Comparison of ENCODE assay signal across 11 mouse cellular contexts in genomic region chr16:34236898-34237611, GRCm38 (mm10).
A peak's percentile ranks its signal among the peaks of the same experiment; 100 is the strongest.
DNase-seq lines count a peak whose midpoint lies in the region; ATAC-seq and TF ChIP-seq lines count a peak whose summit lies in the region.
"Had no signal": no experiment of that assay in that cellular context is flagged by ENCODE, and none has a peak within 500 bp of the region (broad histone marks: within the 10 kb centered on the region; RNA-seq: fewer than 3 reads in every experiment).

No protein-coding gene starts in this region.

- TF ChIP-seq EP300 in heart, adult 2 months (IDR thresholded peaks at IDR 0.05; ENCODE audit: insufficient read depth, low read depth, low read length) = no peak

- intact Hi-C loops in heart, adult 2 months (cut with DNase I) = no loop called here

- H3K4me1 ChIP-seq in heart, adult 2 months (ENCODE audit: control insufficient read depth, insufficient read depth, low read length) = peaks cover 5% of the 10 kb centered on the region
- peaks cover 3% of the 10 kb centered on the region; the same call in 1 of the 2 replicates for H3K4me1 ChIP-seq in heart, embryonic 11.5 days (ENCODE audit: control insufficient read depth, insufficient read depth, low read length)
- peaks cover 11% of the 10 kb centered on the region; the same call in 1 of the 2 replicates for H3K4me1 ChIP-seq in heart, embryonic 10.5 days

- no peak for ATAC-seq in heart, embryonic 11.5 days (replicated peaks; ENCODE audit: insufficient number of reproducible peaks, low FRiP score, low TSS enrichment)

- no peak overlapping the region for H3K9ac ChIP-seq in heart, adult 2 months (ENCODE audit: low read depth, low read length)
- H3K9ac ChIP-seq in heart, embryonic 11.5 days (ENCODE audit: low read depth, low read length) = no peak overlapping the region
- H3K9ac ChIP-seq: embryonic facial prominence, embryonic 15.5 days; limb, embryonic 13.5 days; midbrain, embryonic 12.5 days had no signal

- H3K27me3 ChIP-seq in heart, adult 2 months (ENCODE audit: control insufficient read depth, insufficient read depth, low read length) = no peaks in the 10 kb centered on the region
- H3K27me3 ChIP-seq in heart, embryonic 11.5 days (ENCODE audit: control insufficient read depth, insufficient read depth, low read length) = no peaks in the 10 kb centered on the region
- no peaks in the 10 kb centered on the region for H3K27me3 ChIP-seq in heart, embryonic 10.5 days (ENCODE audit: insufficient read depth, poor library complexity, severe bottlenecking)
- H3K27me3 ChIP-seq: embryonic facial prominence, embryonic 15.5 days; limb, embryonic 13.5 days; midbrain, embryonic 12.5 days had no signal

- no peak overlapping the region for H3K4me2 ChIP-seq in heart, embryonic 11.5 days
- H3K4me2 ChIP-seq: embryonic facial prominence, embryonic 15.5 days; limb, embryonic 13.5 days; midbrain, embryonic 12.5 days had no signal

- TF ChIP-seq POLR2A in heart, adult 2 months (IDR thresholded peaks at IDR 0.05; ENCODE audit: insufficient read depth, low read depth, low read length) = no peak

- peak in 1 of 2 experiments; percentile 34 for DNase-seq in heart, adult 2 months
- DNase-seq in ZHBTc4 (ENCODE audit: low read depth, low spot score) = peak; percentile 16
- no peak for DNase-seq in heart, embryonic 10.5 days (ENCODE audit: low spot score)
- DNase-seq in lung, postnatal 36 days = peak; percentile 52
- no peak for DNase-seq in adrenal gland, postnatal 10 days
- DNase-seq in adipocyte (ENCODE audit: low spot score) = no peak
- DNase-seq in spleen, postnatal 14 days (ENCODE audit: low spot score in 2 of 2) = no peak

- H3K36me3 ChIP-seq in heart, adult 2 months (ENCODE audit: control insufficient read depth, insufficient read depth, low read length) = peaks cover 3% of the 10 kb centered on the region; the same call in 1 of the 2 replicates
- H3K36me3 ChIP-seq in heart, embryonic 11.5 days (ENCODE audit: control insufficient read depth, insufficient read depth, low read length) = 0 out of 2 replicates have a peak, but pooled peaks cover 6% of the 10 kb centered on the region
- peaks cover 12% of the 10 kb centered on the region; the same call in 1 of the 2 replicates for H3K36me3 ChIP-seq in heart, embryonic 10.5 days

- no peak overlapping the region for H3K4me3 ChIP-seq in heart, adult 2 months
- H3K4me3 ChIP-seq in heart, embryonic 11.5 days (ENCODE audit: low read depth, low read length) = no peak overlapping the region
- no peak overlapping the region for H3K4me3 ChIP-seq in heart, embryonic 10.5 days
- H3K4me3 ChIP-seq: embryonic facial prominence, embryonic 15.5 days; limb, embryonic 13.5 days; midbrain, embryonic 12.5 days had no signal

- no peak overlapping the region for H3K27ac ChIP-seq in heart, adult 2 months
- H3K27ac ChIP-seq in heart, embryonic 11.5 days (ENCODE audit: low read depth, low read length) = no peak overlapping the region
- H3K27ac ChIP-seq in heart, embryonic 10.5 days = peak overlapping the region; percentile 12; the same call in 1 of the 2 replicates
- H3K27ac ChIP-seq: embryonic facial prominence, embryonic 15.5 days; limb, embryonic 13.5 days; midbrain, embryonic 12.5 days had no signal

- peak; percentile 22; the same call in 1 of the 2 replicates for TF ChIP-seq CTCF in heart, adult 2 months (IDR thresholded peaks at IDR 0.05)

- no peaks in the 10 kb centered on the region for H3K9me3 ChIP-seq in heart, embryonic 11.5 days (replicated peaks; ENCODE audit: control insufficient read depth, low read length)
- H3K9me3 ChIP-seq in heart, embryonic 10.5 days = no peaks in the 10 kb centered on the region
- H3K9me3 ChIP-seq: embryonic facial prominence, embryonic 15.5 days; limb, embryonic 13.5 days; midbrain, embryonic 12.5 days had no signal

- no peaks in the 10 kb centered on the region for H3K79me2 ChIP-seq in heart, adult 2 months (replicated peaks; ENCODE audit: control insufficient read depth, insufficient read depth, low read length)

- 42% methylated on average over 12 of the region's 12 CpGs for WGBS in heart, adult 2 months
- WGBS in heart, embryonic 11.5 days (ENCODE audit: insufficient replicate concordance) = 74% methylated on average over 12 of the region's 12 CpGs
- 75% methylated on average over 12 of the region's 12 CpGs for WGBS in heart, embryonic 10.5 days

Comparison
In these comparisons a context has a peak if more than half of its experiments do, and no peak if none do; other contexts are left out.
1. DNase-seq: peak in ZHBTc4 (single experiment) and lung, postnatal 36 days (single experiment); none in heart, embryonic 10.5 days (single experiment), adrenal gland, postnatal 10 days (single experiment), adipocyte (single experiment) and spleen, postnatal 14 days (0 of 2).